Mouse (Mus musculus): Measurements from ENCODE around the gene Sbno2. TPM values are rescaled to one million over a fixed set of nuclear protein-coding genes. Genes with fewer than 3 reads are reported as not detected.
A peak's percentile ranks its signal among the peaks of the same experiment; 100 is the strongest.

Gene Sbno2
- polyA plus RNA-seq, 1 experiment from 2014 or later: 16.2 TPM

DNA sequence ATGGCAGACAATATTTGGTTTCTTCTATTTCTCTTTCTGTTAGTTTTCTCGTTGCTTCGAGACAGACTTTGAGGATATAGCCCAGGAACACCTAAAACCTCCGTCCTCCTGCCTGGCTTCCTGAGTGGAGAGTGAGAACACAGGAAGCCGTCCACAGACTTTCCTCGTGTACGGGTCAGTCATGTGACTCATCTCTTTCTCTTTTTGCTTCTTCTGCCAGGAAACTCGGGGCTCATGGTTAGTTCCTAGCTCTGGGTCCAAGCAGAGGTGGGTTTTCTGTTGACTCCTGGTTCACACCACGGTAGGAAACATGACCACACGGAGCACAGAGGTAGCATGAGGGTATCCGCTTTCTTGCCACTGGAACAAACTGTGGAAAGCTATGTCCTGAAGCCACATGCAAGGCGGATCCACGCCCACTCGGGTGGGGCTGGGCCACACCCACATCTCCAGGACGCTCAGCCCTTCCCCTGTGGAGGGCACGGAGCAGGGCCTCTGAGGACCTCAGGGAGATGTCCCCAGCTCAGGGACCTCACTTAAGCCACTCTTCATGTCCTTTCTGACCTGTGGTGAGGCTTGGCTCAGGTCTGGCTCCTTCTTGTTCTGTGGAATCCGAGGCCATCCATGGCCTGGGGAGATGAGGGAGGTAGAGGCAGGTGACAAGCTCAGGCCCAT lies 24.8 kb downstream of the Sbno2 start:
- Histone ChIP-seq H3K27me3 (no peaks in the 10 kb centered on the region), H3K27ac (no peak overlapping the region), H3K9ac (no peak overlapping the region), H3K4me1 (peaks cover 22% of the 10 kb centered on the region), H3K4me3 (replicated peaks) (no peak overlapping the region), H3K9me3 (replicated peaks) (no peaks in the 10 kb centered on the region), H3K36me3 (peaks cover 70% of the 10 kb centered on the region), H3K4me2 (no peak overlapping the region)
- no peak for ATAC-seq (replicated peaks; ENCODE audit: low FRiP score)
- WGBS: 80% methylated on average over 16 of the region's 16 CpGs

DNA sequence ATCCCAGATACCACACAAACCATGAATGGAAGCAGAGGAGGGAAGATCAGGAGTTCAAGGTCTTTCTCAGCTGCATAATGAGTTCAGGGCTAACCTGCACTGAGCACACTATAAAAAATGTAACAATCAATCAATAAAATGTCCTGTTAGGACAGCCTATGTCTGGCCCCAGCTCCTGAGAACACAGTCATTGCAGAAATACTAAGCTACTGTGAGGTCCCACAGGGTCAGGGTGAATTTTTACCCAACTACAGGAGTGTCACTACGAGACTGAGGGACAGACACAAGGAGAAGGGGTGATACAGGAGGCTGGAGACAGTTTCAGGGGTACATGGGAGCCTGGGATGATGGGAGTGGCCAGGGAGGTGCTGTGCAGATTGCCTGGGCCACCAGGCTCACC lies 27.0 kb downstream of the Sbno2 start:
- no peak overlapping the region for H3K9ac ChIP-seq
- no peaks in the 10 kb centered on the region for H3K9me3 ChIP-seq (replicated peaks)
- no peaks in the 10 kb centered on the region for H3K27me3 ChIP-seq
- no peak overlapping the region for H3K4me3 ChIP-seq (replicated peaks)
- H3K36me3 ChIP-seq: peaks cover 50% of the 10 kb centered on the region
- H3K4me1 ChIP-seq: peaks cover 24% of the 10 kb centered on the region
- WGBS: 81% methylated on average over 1 of the region's 1 CpGs
- H3K4me2 ChIP-seq: no peak overlapping the region
- H3K27ac ChIP-seq: no peak overlapping the region
- no peak for ATAC-seq (replicated peaks; ENCODE audit: low FRiP score)

DNA sequence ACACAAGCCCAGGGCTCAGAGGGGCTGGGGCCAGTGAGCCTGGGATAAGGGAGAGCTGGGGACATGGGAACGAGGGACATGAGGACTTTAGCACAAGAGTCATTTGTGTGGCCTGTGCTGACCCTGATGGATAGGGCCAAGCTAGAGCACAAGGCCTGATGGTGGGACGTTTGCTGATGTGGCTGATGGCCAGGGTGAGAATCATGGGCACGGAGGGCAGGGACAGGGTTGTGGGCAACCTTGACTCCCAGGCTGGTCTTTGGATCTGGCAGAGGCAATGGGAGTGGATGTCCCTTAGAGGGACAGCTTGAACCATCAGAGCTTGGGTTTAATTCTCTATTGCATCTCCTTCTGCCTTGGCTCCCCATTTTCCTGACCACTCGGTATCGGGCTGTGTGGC lies 28.1 kb downstream of the Sbno2 start:
- H3K27me3 ChIP-seq: no peaks in the 10 kb centered on the region
- no peak overlapping the region for H3K27ac ChIP-seq
- peaks cover 34% of the 10 kb centered on the region for H3K4me1 ChIP-seq
- H3K4me3 ChIP-seq (replicated peaks): no peak overlapping the region
- ATAC-seq (replicated peaks; ENCODE audit: low FRiP score): no peak
- no peak overlapping the region for H3K4me2 ChIP-seq
- peaks cover 40% of the 10 kb centered on the region for H3K36me3 ChIP-seq
- H3K9me3 ChIP-seq (replicated peaks): no peaks in the 10 kb centered on the region
- 93% methylated on average over 5 of the region's 5 CpGs for WGBS
- H3K9ac ChIP-seq: no peak overlapping the region

DNA sequence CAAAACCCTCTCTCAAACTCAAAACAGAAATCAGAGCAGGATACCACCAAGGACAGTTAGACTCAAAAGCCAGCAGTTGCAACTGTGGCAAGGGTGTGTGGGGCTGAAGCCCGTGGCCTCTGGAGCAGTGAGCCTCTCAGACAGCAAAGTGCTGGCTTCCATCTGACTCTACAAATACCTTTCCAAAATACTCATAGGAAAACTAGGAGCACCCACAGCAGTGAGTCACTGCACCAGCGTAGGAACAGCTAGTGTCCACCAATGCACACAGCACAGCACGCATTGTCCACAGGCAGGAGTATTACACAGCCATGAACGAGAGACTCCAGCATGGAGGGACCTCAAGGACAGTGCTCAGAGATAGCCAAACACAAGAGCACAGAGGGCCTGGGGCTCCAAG lies 29.0 kb downstream of the Sbno2 start:
- Histone ChIP-seq H3K36me3 (peaks cover 34% of the 10 kb centered on the region), H3K4me1 (peaks cover 43% of the 10 kb centered on the region), H3K27me3 (no peaks in the 10 kb centered on the region), H3K4me2 (no peak overlapping the region), H3K9me3 (replicated peaks) (no peaks in the 10 kb centered on the region), H3K9ac (no peak overlapping the region), H3K27ac (no peak overlapping the region), H3K4me3 (replicated peaks) (no peak overlapping the region)
- ATAC-seq (replicated peaks; ENCODE audit: low FRiP score): no peak
- 96% methylated on average over 4 of the region's 4 CpGs for WGBS

DNA sequence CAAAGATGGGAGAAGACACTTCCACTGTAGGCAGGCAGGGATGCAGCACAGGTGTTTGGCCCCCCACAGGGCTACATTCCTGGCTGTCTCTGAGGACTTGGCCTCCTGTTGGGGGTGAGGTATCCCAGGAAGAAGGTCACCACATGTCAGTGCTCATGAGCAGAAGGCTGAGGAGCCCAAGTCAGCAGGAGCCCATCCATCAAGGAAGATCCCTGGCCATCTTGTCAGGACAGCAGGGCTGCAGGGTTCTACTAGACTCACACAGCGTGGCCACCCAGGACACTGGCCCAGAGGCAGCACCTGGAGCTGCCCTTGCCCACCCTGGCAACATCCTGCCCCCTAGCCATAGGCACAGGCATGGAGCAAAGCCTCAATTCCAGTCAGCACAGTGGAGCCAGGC lies 29.4 kb downstream of the Sbno2 start:
- Histone ChIP-seq H3K9ac (no peak overlapping the region), H3K4me2 (no peak overlapping the region), H3K4me3 (replicated peaks) (no peak overlapping the region), H3K4me1 (peaks cover 48% of the 10 kb centered on the region), H3K36me3 (peaks cover 29% of the 10 kb centered on the region), H3K27ac (peak overlapping the region; percentile 64), H3K27me3 (no peaks in the 10 kb centered on the region), H3K9me3 (replicated peaks) (no peaks in the 10 kb centered on the region)
- 38% methylated on average over 1 of the region's 1 CpGs for WGBS
- ATAC-seq (replicated peaks; ENCODE audit: low FRiP score): no peak

DNA sequence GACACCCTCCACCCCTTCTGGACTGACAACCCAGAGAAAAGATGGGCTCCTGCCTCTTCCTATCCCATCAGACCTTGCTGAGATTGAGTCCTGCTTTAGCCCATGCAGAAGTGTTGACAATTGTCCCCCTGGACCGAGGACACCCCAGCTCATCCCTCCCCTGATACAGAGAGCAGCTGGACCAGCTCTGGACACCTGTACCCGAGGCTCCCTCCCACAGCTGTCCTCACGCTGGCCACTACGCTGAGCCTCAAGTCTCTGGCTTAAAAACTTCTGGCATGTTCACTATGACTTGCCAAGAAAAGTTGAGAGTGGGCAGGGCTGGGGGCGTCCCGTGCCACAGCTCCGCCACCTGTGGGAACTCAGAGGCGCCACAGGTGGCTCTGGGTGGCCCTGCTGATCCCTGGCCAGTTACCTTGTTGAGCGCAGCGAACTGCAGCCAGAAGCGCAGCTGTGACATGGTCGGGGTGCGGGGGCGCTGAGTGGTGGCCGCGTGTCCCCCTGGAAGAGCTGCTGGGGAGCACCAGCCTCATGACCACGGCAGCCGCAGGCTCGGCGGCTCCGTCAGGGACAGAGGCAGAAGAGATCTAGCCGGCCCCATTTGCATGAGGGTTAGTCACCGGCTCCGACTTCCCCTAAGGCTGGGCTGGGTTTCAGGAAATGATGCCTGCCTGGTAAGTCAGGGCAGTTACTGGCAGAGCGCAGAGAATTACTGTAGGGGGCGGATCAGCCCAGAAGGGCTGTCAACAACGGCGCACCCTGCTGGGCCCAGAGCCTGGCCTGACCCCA lies 30.4 kb downstream of the Sbno2 start:
- 12% methylated on average over 28 of the region's 28 CpGs for WGBS
- H3K4me3 ChIP-seq (replicated peaks): peak overlapping the region; percentile 34
- ATAC-seq (replicated peaks; ENCODE audit: low FRiP score): peak; percentile 30; the same call in 1 of the 2 replicates

DNA sequence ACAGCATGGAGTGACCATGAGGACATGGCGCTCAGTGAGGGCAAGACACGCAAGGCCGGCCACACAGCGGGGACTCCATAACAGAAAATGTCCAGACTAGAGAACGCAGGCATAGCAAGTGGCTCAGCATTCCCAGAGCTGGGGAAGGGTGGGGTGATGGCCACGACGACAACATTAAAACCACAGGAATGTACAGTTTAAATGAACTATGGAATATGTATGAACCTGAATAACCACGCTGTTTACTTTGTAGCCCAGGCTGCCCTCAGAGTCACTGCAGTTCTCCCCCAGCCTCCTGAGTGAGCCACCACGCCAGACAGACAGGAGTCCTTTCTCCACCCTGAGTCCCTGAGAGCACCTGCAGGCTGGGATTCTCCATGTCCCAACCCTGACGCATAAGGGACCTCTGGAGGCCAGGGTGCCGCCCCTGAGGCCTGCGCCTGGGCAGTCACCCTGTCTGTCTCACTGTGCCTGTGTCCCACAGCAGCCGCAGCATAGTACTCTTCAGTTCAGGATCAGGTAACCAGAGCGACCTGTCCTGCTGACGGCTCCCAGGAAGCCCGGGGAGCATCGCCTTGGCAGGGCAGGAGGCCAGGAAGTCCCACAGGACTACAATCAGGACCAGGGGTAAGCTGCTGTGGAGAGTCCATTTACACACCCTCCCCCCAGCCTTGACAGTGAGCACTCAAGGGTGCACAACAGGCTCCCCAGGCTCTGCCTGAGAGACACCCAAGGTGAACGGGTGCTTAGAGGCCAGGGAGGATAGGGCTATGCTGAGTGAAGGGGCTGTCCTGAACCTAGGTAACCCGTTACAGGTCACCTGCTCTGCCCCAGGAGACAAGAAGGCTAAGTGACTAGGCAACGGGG lies 32.5 kb downstream of the Sbno2 start:
- H3K27ac ChIP-seq: no peak overlapping the region
- no peak overlapping the region for H3K4me2 ChIP-seq
- H3K4me3 ChIP-seq (replicated peaks): no peak overlapping the region
- H3K27me3 ChIP-seq: no peaks in the 10 kb centered on the region
- H3K36me3 ChIP-seq: peaks cover 9% of the 10 kb centered on the region; the same call in 1 of the 2 replicates
- no peaks in the 10 kb centered on the region for H3K9me3 ChIP-seq (replicated peaks)
- ATAC-seq (replicated peaks; ENCODE audit: low FRiP score): no peak
- H3K4me1 ChIP-seq: peaks cover 53% of the 10 kb centered on the region
- WGBS: 77% methylated on average over 20 of the region's 20 CpGs
- H3K9ac ChIP-seq: peak overlapping the region; percentile 4; the same call in 1 of the 2 replicates

More for the DNA sequence above, 30.4 kb downstream of the Sbno2 start:
- no peaks in the 10 kb centered on the region for H3K27me3 ChIP-seq
- H3K36me3 ChIP-seq: peaks cover 22% of the 10 kb centered on the region
- no peaks in the 10 kb centered on the region for H3K9me3 ChIP-seq (replicated peaks)
- peak overlapping the region; percentile 31; the same call in 1 of the 2 replicates for H3K9ac ChIP-seq
- H3K4me1 ChIP-seq: peaks cover 53% of the 10 kb centered on the region
- H3K27ac ChIP-seq: peak overlapping the region; percentile 64
- H3K4me2 ChIP-seq: peak overlapping the region; percentile 59

DNA sequence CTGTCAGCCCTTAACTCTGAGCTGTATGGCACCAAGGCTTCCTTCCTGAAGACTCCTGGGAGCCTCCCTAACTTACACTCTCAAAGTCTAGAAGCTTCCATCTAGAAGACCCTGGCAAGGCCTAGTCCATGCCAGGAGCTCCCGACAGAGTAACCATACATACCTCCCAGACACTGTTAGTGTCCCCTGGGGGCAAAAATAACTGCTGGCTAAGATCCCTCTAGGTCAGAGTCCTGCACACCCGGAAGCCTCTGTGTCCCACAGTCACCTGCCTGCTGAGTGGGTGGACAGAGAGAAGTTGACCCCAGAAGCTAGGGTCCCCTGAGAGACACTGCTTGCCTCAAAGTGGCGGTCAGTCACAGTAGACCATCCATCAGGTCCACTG lies 33.9 kb downstream of the Sbno2 start:
- Histone ChIP-seq H3K27ac (peak overlapping the region; percentile 85), H3K36me3 (peaks cover 15% of the 10 kb centered on the region; the same call in 1 of the 2 replicates), H3K27me3 (no peaks in the 10 kb centered on the region), H3K4me3 (replicated peaks) (no peak overlapping the region), H3K9me3 (replicated peaks) (no peaks in the 10 kb centered on the region), H3K4me2 (peak overlapping the region; percentile 1; the same call in 1 of the 2 replicates), H3K9ac (no peak overlapping the region), H3K4me1 (peaks cover 53% of the 10 kb centered on the region)
- no peak; the same call in 1 of the 2 replicates for ATAC-seq (replicated peaks; ENCODE audit: low FRiP score)
- WGBS: 66% methylated on average over 3 of the region's 3 CpGs

DNA sequence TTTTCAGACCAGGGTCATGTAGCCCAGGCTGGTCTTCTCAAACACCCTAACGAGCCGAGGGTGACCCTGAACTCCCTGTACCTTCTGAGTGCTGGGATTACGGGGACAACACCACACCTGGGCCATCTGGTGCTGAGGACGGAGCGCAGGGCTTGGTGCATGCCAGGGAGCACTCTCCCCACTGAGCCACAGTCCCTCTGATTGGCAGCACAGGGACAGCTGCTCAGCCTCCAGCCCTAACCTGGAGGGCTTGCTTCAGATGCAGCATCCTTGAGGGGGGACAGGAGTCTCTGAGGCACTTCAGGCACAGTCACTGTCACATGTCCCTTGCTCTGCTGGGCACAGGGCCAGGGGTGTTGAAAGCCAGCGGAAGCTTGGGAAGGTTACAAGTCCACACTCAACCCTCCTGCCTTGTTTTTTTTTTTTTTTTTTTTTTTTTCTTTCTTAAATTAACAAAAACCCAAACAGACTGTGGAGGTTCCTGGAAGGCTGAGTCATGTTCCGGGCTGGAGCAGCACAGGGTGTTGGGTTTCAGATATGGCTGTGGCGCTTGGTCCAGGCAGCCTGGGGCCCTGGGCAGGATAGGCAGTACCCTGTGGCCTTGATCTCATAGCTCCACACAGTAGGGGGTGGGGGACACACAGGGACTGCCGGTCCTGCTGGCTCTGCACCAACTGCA lies 34.4 kb downstream of the Sbno2 start:
- peaks cover 51% of the 10 kb centered on the region for H3K4me1 ChIP-seq
- ATAC-seq (replicated peaks; ENCODE audit: low FRiP score): peak; percentile 84
- peaks cover 18% of the 10 kb centered on the region for H3K36me3 ChIP-seq
- H3K9ac ChIP-seq: no peak overlapping the region
- peak overlapping the region; percentile 85 for H3K27ac ChIP-seq
- H3K4me3 ChIP-seq (replicated peaks): no peak overlapping the region
- H3K27me3 ChIP-seq: no peaks in the 10 kb centered on the region
- 46% methylated on average over 9 of the region's 9 CpGs for WGBS
- no peaks in the 10 kb centered on the region for H3K9me3 ChIP-seq (replicated peaks)
- H3K4me2 ChIP-seq: peak overlapping the region; percentile 1; the same call in 1 of the 2 replicates

DNA sequence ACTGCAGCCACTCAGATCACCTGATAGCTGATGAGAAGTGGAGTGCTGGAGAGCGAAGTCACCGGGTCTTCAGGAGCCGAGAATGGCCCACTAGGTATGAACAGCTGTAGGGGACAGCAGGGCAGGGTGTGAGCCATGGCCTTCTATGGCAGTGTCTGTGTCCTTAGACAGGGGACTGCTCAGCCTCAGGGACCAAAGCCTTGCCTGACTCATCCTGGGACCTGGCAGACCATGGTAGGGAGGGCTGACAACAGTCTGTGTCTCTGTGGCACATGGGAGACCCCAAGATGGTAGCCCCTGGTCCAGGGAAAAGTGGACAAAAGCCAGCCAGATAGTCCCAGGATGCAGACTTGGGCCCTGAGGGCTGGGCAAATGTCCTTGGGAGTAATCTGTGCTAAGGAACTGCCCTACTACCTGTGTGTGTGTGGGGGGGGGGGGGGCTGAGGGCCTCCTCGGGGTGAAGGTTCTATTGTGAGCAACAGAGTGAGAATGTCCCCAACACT lies 35.4 kb downstream of the Sbno2 start:
- Histone ChIP-seq H3K9me3 (replicated peaks) (no peaks in the 10 kb centered on the region), H3K4me1 (peaks cover 41% of the 10 kb centered on the region), H3K27ac (0 out of 2 replicates have a peak overlapping the region, but pooled peaks have one; percentile 85), H3K4me2 (no peak overlapping the region), H3K9ac (no peak overlapping the region), H3K36me3 (peaks cover 25% of the 10 kb centered on the region), H3K4me3 (replicated peaks) (no peak overlapping the region), H3K27me3 (no peaks in the 10 kb centered on the region)
- ATAC-seq (replicated peaks; ENCODE audit: low FRiP score): no peak
- WGBS: 93% methylated on average over 4 of the region's 4 CpGs

DNA sequence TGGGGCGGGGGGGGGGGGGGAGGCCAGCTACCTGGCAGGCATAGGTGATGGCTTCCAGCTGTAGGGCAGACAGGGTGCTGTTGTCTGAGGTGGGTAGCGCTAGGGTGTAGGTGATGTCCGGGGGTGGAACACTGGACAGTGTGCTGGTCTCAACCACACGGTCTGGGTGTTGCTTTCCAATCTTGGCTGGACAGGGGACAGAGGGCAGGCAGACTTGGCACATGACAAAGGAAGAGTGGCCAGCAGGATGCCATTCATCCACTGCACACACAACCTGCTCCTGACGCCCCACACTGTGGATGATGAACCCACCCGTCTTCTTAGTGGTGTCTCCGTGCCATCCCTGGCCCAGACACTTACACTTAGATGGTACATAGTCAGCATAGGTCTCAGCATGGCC lies 36.1 kb downstream of the Sbno2 start:
- Histone ChIP-seq H3K4me2 (no peak overlapping the region), H3K27me3 (no peaks in the 10 kb centered on the region), H3K4me1 (peaks cover 36% of the 10 kb centered on the region), H3K9me3 (replicated peaks) (no peaks in the 10 kb centered on the region), H3K36me3 (peaks cover 31% of the 10 kb centered on the region), H3K9ac (no peak overlapping the region), H3K27ac (no peak overlapping the region), H3K4me3 (replicated peaks) (no peak overlapping the region)
- WGBS: 85% methylated on average over 7 of the region's 7 CpGs
- ATAC-seq (replicated peaks; ENCODE audit: low FRiP score): no peak

All from kidney, embryonic 15.5 days (tissue).